Mouse (Mus musculus) lung, embryonic 16.5 days (tissue): ENCODE results near the gene Lrch3. TPM values are rescaled to one million over a fixed set of nuclear protein-coding genes. Genes with fewer than 3 reads are reported as not detected.

ENCODE experiments used
- ATAC-seq: fragments of 200-750 bp; cut with Nextera tagmentation; 2 replicates; pipeline ENCODE4 v1.8.0; 2017; ENCODE audit warnings: low read depth, mild to moderate bottlenecking, moderate library complexity
- H3K27ac ChIP-seq: fragments of 300-500 bp; sonication (generic); 2 replicates; pipeline ENCODE4 v1.5.1; 2014; ENCODE audit warnings: mild to moderate bottlenecking, control low read depth, low read length
- H3K27me3 ChIP-seq: fragments of 300-500 bp; sonication (generic); 2 replicates; pipeline ENCODE4 v1.6.1; 2014; ENCODE audit warnings: low read depth, low read length, mixed read lengths; ENCODE audit not compliant: control insufficient read depth, insufficient read depth
- H3K36me3 ChIP-seq: fragments of 300-500 bp; sonication (generic); 2 replicates; pipeline ENCODE4 v1.6.1; 2014; ENCODE audit warnings: low read length; ENCODE audit not compliant: control insufficient read depth, insufficient read depth
- H3K4me1 ChIP-seq: fragments of 300-500 bp; sonication (generic); replicated peaks from 2 replicates; pipeline ENCODE4 v1.6.1; 2014; ENCODE audit warnings: low read length, mixed read lengths; ENCODE audit not compliant: control insufficient read depth, insufficient read depth
- H3K4me2 ChIP-seq: fragments of 300-500 bp; sonication (generic); 2 replicates; pipeline ENCODE4 v1.6.1; 2014; ENCODE audit warnings: low read depth, low read length, control low read depth
- H3K4me3 ChIP-seq: fragments of 300-500 bp; sonication (generic); 2 replicates; pipeline ENCODE4 v1.5.1; 2014; ENCODE audit warnings: mild to moderate bottlenecking, low read length, control low read depth
- H3K9ac ChIP-seq: fragments of 300-500 bp; sonication (generic); 2 replicates; pipeline ENCODE4 v1.6.1; 2014; ENCODE audit warnings: low read length, control low read depth
- H3K9me3 ChIP-seq: fragments of 300-500 bp; sonication (generic); 2 replicates; pipeline ENCODE4 v1.6.1; 2016; ENCODE audit warnings: low read length; ENCODE audit not compliant: control insufficient read depth
- WGBS: fragments of 180-500 bp; shearing (Covaris S2); extraction: QIAGEN DNeasy Blood & Tissue Kit; methylation state at CpG from one replicate; pipeline ENCODE4 v1.1.7; 2014; 5-methylcytosine and 5-hydroxymethylcytosine counted together
- polyA plus RNA-seq: library from polyadenylated mRNA; unstranded; fragments of >200 nt; fragmentation: Nextera tagmentation; extraction: Ambion mirVana; gene quantifications from 2 replicates; pipeline ENCODE4 v1.2.1, GENCODE M21; 2015

Gene Lrch3
- polyA plus RNA-seq, 1 experiment from 2014 or later: 18.9 TPM

GRCm38 (mm10) chr16:33005216-33005615 is 91.3 kb downstream of the Lrch3 start:
- H3K4me2 ChIP-seq: 0 out of 2 replicates have a peak overlapping the region, but pooled peaks have one; percentile 0
- no peak overlapping the region for H3K9ac ChIP-seq
- H3K4me1 ChIP-seq: peaks cover 18% of the 10 kb centered on the region
- H3K9me3 ChIP-seq: no peaks in the 10 kb centered on the region
- 15% methylated on average over 9 of the region's 9 CpGs for WGBS
- peaks cover 25% of the 10 kb centered on the region for H3K36me3 ChIP-seq
- no peak overlapping the region; the same call in 1 of the 2 replicates for H3K27ac ChIP-seq
- H3K27me3 ChIP-seq: no peaks in the 10 kb centered on the region
- H3K4me3 ChIP-seq: no peak overlapping the region
- peak; percentile 69 for ATAC-seq

- H3K27ac ChIP-seq: peak overlapping the region; percentile 56
- ATAC-seq: 0 out of 2 replicates have a peak, but pooled peaks have one; percentile 21
- WGBS: 69% methylated on average over 7 of the region's 7 CpGs
These were observed 93.0 kb downstream of the Lrch3 start for GRCm38 (mm10) chr16:33006888-33007287.

GRCm38 (mm10) chr16:33007436-33007835 is 93.5 kb downstream of the Lrch3 start:
- peak overlapping the region; percentile 56 for H3K27ac ChIP-seq
- no peaks in the 10 kb centered on the region for H3K9me3 ChIP-seq
- H3K4me2 ChIP-seq: no peak overlapping the region
- peak; percentile 35; the same call in 1 of the 2 replicates for ATAC-seq
- H3K4me3 ChIP-seq: no peak overlapping the region
- H3K36me3 ChIP-seq: peaks cover 20% of the 10 kb centered on the region
- 68% methylated on average over 7 of the region's 7 CpGs for WGBS
- peaks cover 18% of the 10 kb centered on the region for H3K4me1 ChIP-seq
- H3K27me3 ChIP-seq: no peaks in the 10 kb centered on the region
- no peak overlapping the region for H3K9ac ChIP-seq

More at GRCm38 (mm10) chr16:33006888-33007287, 93.0 kb downstream of the Lrch3 start:
- Histone ChIP-seq H3K9ac (no peak overlapping the region), H3K4me2 (no peak overlapping the region), H3K36me3 (peaks cover 18% of the 10 kb centered on the region), H3K9me3 (no peaks in the 10 kb centered on the region), H3K4me3 (no peak overlapping the region), H3K4me1 (peaks cover 18% of the 10 kb centered on the region), H3K27me3 (no peaks in the 10 kb centered on the region)

GRCm38 (mm10) chr16:33010166-33010565 is 96.3 kb downstream of the Lrch3 start:
- H3K36me3 ChIP-seq: peaks cover 28% of the 10 kb centered on the region
- H3K4me1 ChIP-seq: peaks cover 22% of the 10 kb centered on the region
- H3K4me2 ChIP-seq: no peak overlapping the region
- no peak overlapping the region for H3K27ac ChIP-seq
- ATAC-seq: no peak
- no peak overlapping the region for H3K9ac ChIP-seq
- WGBS: 93% methylated on average over 6 of the region's 6 CpGs
- no peaks in the 10 kb centered on the region for H3K9me3 ChIP-seq
- H3K4me3 ChIP-seq: no peak overlapping the region
- no peaks in the 10 kb centered on the region for H3K27me3 ChIP-seq

- Histone ChIP-seq H3K4me3 (no peak overlapping the region), H3K4me2 (no peak overlapping the region), H3K27ac (no peak overlapping the region), H3K4me1 (peaks cover 15% of the 10 kb centered on the region), H3K27me3 (no peaks in the 10 kb centered on the region), H3K36me3 (peaks cover 20% of the 10 kb centered on the region), H3K9me3 (no peaks in the 10 kb centered on the region), H3K9ac (no peak overlapping the region)
- 88% methylated on average over 5 of the region's 5 CpGs for WGBS
- ATAC-seq: no peak
These were observed 99.9 kb downstream of the Lrch3 start for GRCm38 (mm10) chr16:33013801-33014200.

- ATAC-seq: peak; percentile 49
- H3K4me1 ChIP-seq: peaks cover 15% of the 10 kb centered on the region
- no peak overlapping the region for H3K4me3 ChIP-seq
- H3K27me3 ChIP-seq: no peaks in the 10 kb centered on the region
- H3K9ac ChIP-seq: no peak overlapping the region
- no peaks in the 10 kb centered on the region for H3K9me3 ChIP-seq
- peak overlapping the region; percentile 28 for H3K27ac ChIP-seq
- whole genome bisulfite sequencing: 89% methylated on average over 1 of the region's 1 CpGs
- peaks cover 10% of the 10 kb centered on the region for H3K36me3 ChIP-seq
- no peak overlapping the region for H3K4me2 ChIP-seq
These were observed 101.0 kb downstream of the Lrch3 start for GRCm38 (mm10) chr16:33014921-33015320.

GRCm38 (mm10) chr16:33015396-33015907 is 101.6 kb downstream of the Lrch3 start:
- Histone ChIP-seq H3K27ac (no peak overlapping the region), H3K9ac (no peak overlapping the region), H3K4me2 (no peak overlapping the region), H3K27me3 (no peaks in the 10 kb centered on the region), H3K4me1 (peaks cover 15% of the 10 kb centered on the region), H3K4me3 (no peak overlapping the region), H3K36me3 (peaks cover 10% of the 10 kb centered on the region), H3K9me3 (no peaks in the 10 kb centered on the region)
- WGBS: 74% methylated on average over 3 of the region's 3 CpGs
- ATAC-seq: peak; percentile 64

- ATAC-seq: no peak
- 65% methylated on average over 2 of the region's 2 CpGs for WGBS
- peaks cover 17% of the 10 kb centered on the region for H3K4me1 ChIP-seq
These were observed 102.1 kb downstream of the Lrch3 start for GRCm38 (mm10) chr16:33015986-33016385.

GRCm38 (mm10) chr16:33017677-33018349 is 103.9 kb downstream of the Lrch3 start:
- Histone ChIP-seq H3K36me3 (peaks cover 8% of the 10 kb centered on the region; the same call in 1 of the 2 replicates), H3K27me3 (no peaks in the 10 kb centered on the region), H3K9me3 (no peaks in the 10 kb centered on the region), H3K4me1 (peaks cover 18% of the 10 kb centered on the region), H3K27ac (0 out of 2 replicates have a peak overlapping the region, but pooled peaks have one; percentile 16), H3K9ac (no peak overlapping the region), H3K4me2 (no peak overlapping the region), H3K4me3 (no peak overlapping the region)
- WGBS: 71% methylated on average over 5 of the region's 5 CpGs
- ATAC-seq: 0 out of 2 replicates have a peak, but pooled peaks have one; percentile 15

More at GRCm38 (mm10) chr16:33015986-33016385, 102.1 kb downstream of the Lrch3 start:
- H3K4me3 ChIP-seq: no peak overlapping the region
- no peak overlapping the region for H3K4me2 ChIP-seq
- no peak overlapping the region for H3K27ac ChIP-seq
- no peaks in the 10 kb centered on the region for H3K27me3 ChIP-seq
- H3K36me3 ChIP-seq: peaks cover 10% of the 10 kb centered on the region
- no peak overlapping the region for H3K9ac ChIP-seq
- no peaks in the 10 kb centered on the region for H3K9me3 ChIP-seq
